Mouse (Mus musculus) spleen, postnatal 4 days (tissue): Measurements from ENCODE around the gene Jazf1.

ENCODE experiments used
- DNase-seq, 2 experiments: peaks; one replicate each; pipeline ENCODE4 v3.0.0; 2022; ENCODE audit warnings: low spot score in 2 of 2

The Jazf1 gene

GRCm38 (mm10) chr6:52912143-52912918 lies 156.1 kb downstream of the Jazf1 start:
- DNase-seq = no peak

- DNase-seq = no peak
Observed at GRCm38 (mm10) chr6:52906801-52907200, 161.6 kb downstream of the Jazf1 start.

- no peak for DNase-seq
Observed at GRCm38 (mm10) chr6:52905100-52905499, 163.3 kb downstream of the Jazf1 start.

- no peak for DNase-seq
Observed at GRCm38 (mm10) chr6:52903226-52903960, 165.0 kb downstream of the Jazf1 start.

GRCm38 (mm10) chr6:52899574-52900245 lies 168.7 kb downstream of the Jazf1 start:
- peak in 1 of 2 experiments; percentile 28 for DNase-seq

GRCm38 (mm10) chr6:52895075-52895474 lies 173.4 kb downstream of the Jazf1 start:
- DNase-seq = no peak

GRCm38 (mm10) chr6:52894501-52894823 lies 174.0 kb downstream of the Jazf1 start:
- no peak for DNase-seq

GRCm38 (mm10) chr6:52893811-52894500 lies 174.5 kb downstream of the Jazf1 start:
- DNase-seq = no peak

GRCm38 (mm10) chr6:52892978-52893377 lies 175.5 kb downstream of the Jazf1 start:
- DNase-seq = no peak

GRCm38 (mm10) chr6:52887541-52888203 lies 180.8 kb downstream of the Jazf1 start:
- DNase-seq = no peak

- DNase-seq = no peak
Observed at GRCm38 (mm10) chr6:52883773-52884172, 184.7 kb downstream of the Jazf1 start.

- no peak for DNase-seq
Observed at GRCm38 (mm10) chr6:52877176-52877575, 191.3 kb downstream of the Jazf1 start.

- no peak for DNase-seq
Observed at GRCm38 (mm10) chr6:52871306-52871705, 197.1 kb downstream of the Jazf1 start.

- no peak for DNase-seq
Observed at GRCm38 (mm10) chr6:52869252-52869651, 199.2 kb downstream of the Jazf1 start.

GRCm38 (mm10) chr6:52868352-52868751 lies 200.1 kb downstream of the Jazf1 start:
- no peak for DNase-seq

GRCm38 (mm10) chr6:52861928-52862327 lies 206.5 kb downstream of the Jazf1 start:
- no peak for DNase-seq

- DNase-seq = no peak
Observed at GRCm38 (mm10) chr6:52861186-52861820, 207.1 kb downstream of the Jazf1 start.

- DNase-seq = no peak
Observed at GRCm38 (mm10) chr6:52860713-52861112, 207.7 kb downstream of the Jazf1 start.

GRCm38 (mm10) chr6:52858911-52859431 lies 209.5 kb downstream of the Jazf1 start:
- DNase-seq = no peak

- DNase-seq = no peak
Observed at GRCm38 (mm10) chr6:52852404-52853107, 215.9 kb downstream of the Jazf1 start.
